Mouse (Mus musculus) heart, embryonic 10.5 days (tissue): ENCODE results near the gene Aldh5a1. TPM values are rescaled to one million over a fixed set of nuclear protein-coding genes. Genes with fewer than 3 reads are reported as not detected.

Experiments
- DNase-seq: peaks from one replicate; pipeline ENCODE4 v3.0.0-alpha.2; 2017; ENCODE audit warnings: low spot score
- H3K27ac ChIP-seq: fragments of 300-500 bp; sonication (generic); 2 replicates; pipeline ENCODE4 v1.5.1; 2016; ENCODE audit warnings: mild to moderate bottlenecking
- H3K27me3 ChIP-seq: fragments of 300-500 bp; sonication (generic); 2 replicates; pipeline ENCODE4 v1.6.1; 2016; ENCODE audit warnings: mild to moderate bottlenecking; ENCODE audit not compliant: poor library complexity, insufficient read depth, severe bottlenecking
- H3K36me3 ChIP-seq: fragments of 300-500 bp; sonication (generic); 2 replicates; pipeline ENCODE4 v1.6.1; 2016; ENCODE audit warnings: mild to moderate bottlenecking, moderate library complexity
- H3K4me1 ChIP-seq: fragments of 300-500 bp; sonication (generic); 2 replicates; pipeline ENCODE4 v1.6.1; 2016; ENCODE audit warnings: mild to moderate bottlenecking
- H3K4me3 ChIP-seq: fragments of 300-500 bp; sonication (generic); 2 replicates; pipeline ENCODE4 v1.5.1; 2016; ENCODE audit warnings: mild to moderate bottlenecking, moderate library complexity
- H3K9me3 ChIP-seq: fragments of 300-500 bp; sonication (generic); 2 replicates; pipeline ENCODE4 v1.6.1; 2016; ENCODE audit warnings: mild to moderate bottlenecking, moderate library complexity
- whole genome bisulfite sequencing: fragments of 180-500 bp; shearing (Covaris S2); methylation state at CpG from one replicate; pipeline ENCODE4 v1.1.7; 2016; 5-methylcytosine and 5-hydroxymethylcytosine counted together
- polyA plus RNA-seq: library from polyadenylated mRNA; unstranded; fragments of >200 nt; fragmentation: Nextera tagmentation; extraction: Ambion mirVana; gene quantifications from 2 replicates; pipeline ENCODE4 v1.2.1, GENCODE M21; 2016

Gene Aldh5a1
- polyA plus RNA-seq, 1 experiment from 2014 or later: 4.5 TPM

- no peaks in the 10 kb centered on the region for H3K36me3 ChIP-seq
- no peak overlapping the region for H3K27ac ChIP-seq
- no peak overlapping the region for H3K4me3 ChIP-seq
- DNase-seq: no peak
- peaks cover 15% of the 10 kb centered on the region for H3K27me3 ChIP-seq
- peaks cover 3% of the 10 kb centered on the region for H3K4me1 ChIP-seq
- 76% methylated on average over 7 of the region's 7 CpGs for WGBS
- H3K9me3 ChIP-seq: no peaks in the 10 kb centered on the region
Measured at GRCm38 (mm10) chr13:24952659-24953058, 15.2 kb upstream of the Aldh5a1 start.

GRCm38 (mm10) chr13:24948870-24949269 is 11.4 kb upstream of the Aldh5a1 start:
- WGBS: 83% methylated on average over 6 of the region's 6 CpGs
- Histone ChIP-seq H3K4me3 (no peak overlapping the region), H3K36me3 (no peaks in the 10 kb centered on the region), H3K27me3 (no peaks in the 10 kb centered on the region), H3K27ac (no peak overlapping the region), H3K9me3 (no peaks in the 10 kb centered on the region), H3K4me1 (peaks cover 3% of the 10 kb centered on the region)
- DNase-seq: no peak

- no peaks in the 10 kb centered on the region for H3K9me3 ChIP-seq
- H3K4me1 ChIP-seq: peaks cover 3% of the 10 kb centered on the region
- no peak for DNase-seq
- H3K27ac ChIP-seq: no peak overlapping the region
- no peak overlapping the region for H3K4me3 ChIP-seq
- H3K27me3 ChIP-seq: no peaks in the 10 kb centered on the region
- WGBS: 69% methylated on average over 5 of the region's 5 CpGs
- no peaks in the 10 kb centered on the region for H3K36me3 ChIP-seq
Measured at GRCm38 (mm10) chr13:24947158-24947557, 9.7 kb upstream of the Aldh5a1 start.

GRCm38 (mm10) chr13:24945567-24945966 is 8.1 kb upstream of the Aldh5a1 start:
- 37% methylated on average over 4 of the region's 4 CpGs for WGBS
- Histone ChIP-seq H3K27ac (no peak overlapping the region), H3K9me3 (no peaks in the 10 kb centered on the region), H3K4me1 (no peaks in the 10 kb centered on the region), H3K36me3 (no peaks in the 10 kb centered on the region), H3K4me3 (no peak overlapping the region), H3K27me3 (peaks cover 6% of the 10 kb centered on the region; the same call in 1 of the 2 replicates)
- DNase-seq: no peak

GRCm38 (mm10) chr13:24943303-24943702 is 5.8 kb upstream of the Aldh5a1 start:
- Histone ChIP-seq H3K27me3 (peaks cover 6% of the 10 kb centered on the region; the same call in 1 of the 2 replicates), H3K9me3 (no peaks in the 10 kb centered on the region), H3K4me3 (no peak overlapping the region), H3K27ac (no peak overlapping the region), H3K4me1 (no peaks in the 10 kb centered on the region), H3K36me3 (no peaks in the 10 kb centered on the region)
- no peak for DNase-seq
- 69% methylated on average over 8 of the region's 8 CpGs for WGBS

GRCm38 (mm10) chr13:24942512-24943282 is 5.2 kb upstream of the Aldh5a1 start, which contains the start of gene Gpld1:
Gpld1 (plus strand) TSS chr13:24943152.
- Histone ChIP-seq H3K36me3 (no peaks in the 10 kb centered on the region), H3K27me3 (peaks cover 6% of the 10 kb centered on the region; the same call in 1 of the 2 replicates), H3K4me3 (no peak within 1 kb of the TSS), H3K4me1 (no peaks in the 10 kb centered on the region), H3K27ac (no peak within 1 kb of the TSS), H3K9me3 (no peaks in the 10 kb centered on the region)
- WGBS: 68% methylated on average over 17 of the region's 17 CpGs
- DNase-seq: no peak

- no peaks in the 10 kb centered on the region for H3K9me3 ChIP-seq
- peaks cover 6% of the 10 kb centered on the region; the same call in 1 of the 2 replicates for H3K27me3 ChIP-seq
- H3K4me3 ChIP-seq: no peak overlapping the region
- no peak overlapping the region for H3K27ac ChIP-seq
- 79% methylated on average over 9 of the region's 9 CpGs for WGBS
- no peaks in the 10 kb centered on the region for H3K36me3 ChIP-seq
- DNase-seq: peak; percentile 57
- H3K4me1 ChIP-seq: no peaks in the 10 kb centered on the region
Measured at GRCm38 (mm10) chr13:24939472-24939871, 2.0 kb upstream of the Aldh5a1 start.

DNA sequence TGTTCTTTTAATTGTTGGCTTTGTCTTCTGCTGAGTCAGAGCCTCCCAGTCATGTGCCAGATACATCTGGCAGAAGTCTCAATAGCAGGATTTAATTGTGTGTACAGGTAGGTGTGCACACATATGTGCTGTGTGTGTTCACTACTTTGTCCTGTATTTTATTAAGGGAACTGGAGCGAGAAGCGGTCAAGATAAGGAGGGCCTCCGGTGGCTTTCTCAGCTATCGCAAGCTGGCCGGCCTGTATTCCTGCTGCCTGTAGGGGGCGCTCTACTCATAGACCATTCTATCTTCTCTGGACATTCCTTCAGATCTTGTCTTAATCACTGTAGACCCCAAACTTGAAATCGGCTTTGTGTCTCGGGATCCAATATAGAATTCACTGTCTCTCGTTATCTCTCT is 1.2 kb upstream of the Aldh5a1 start:
- H3K4me1 ChIP-seq: no peaks in the 10 kb centered on the region
- no peaks in the 10 kb centered on the region for H3K9me3 ChIP-seq
- DNase-seq: peak; percentile 85
- no peak overlapping the region for H3K4me3 ChIP-seq
- 17% methylated on average over 9 of the region's 9 CpGs for WGBS
- H3K27me3 ChIP-seq: peaks cover 6% of the 10 kb centered on the region; the same call in 1 of the 2 replicates
- no peak overlapping the region for H3K27ac ChIP-seq
- H3K36me3 ChIP-seq: no peaks in the 10 kb centered on the region

GRCm38 (mm10) chr13:24937839-24938166 is 342 bp upstream of the Aldh5a1 start:
- H3K9me3 ChIP-seq: no peaks in the 10 kb centered on the region
- H3K36me3 ChIP-seq: no peaks in the 10 kb centered on the region
- peaks cover 6% of the 10 kb centered on the region; the same call in 1 of the 2 replicates for H3K27me3 ChIP-seq
- peak overlapping the region; percentile 95 for H3K27ac ChIP-seq
- H3K4me1 ChIP-seq: no peaks in the 10 kb centered on the region
- no peak for DNase-seq
- 15% methylated on average over 12 of the region's 12 CpGs for WGBS
- peak overlapping the region; percentile 93 for H3K4me3 ChIP-seq

GRCm38 (mm10) chr13:24936772-24937107 is 721 bp downstream of the Aldh5a1 start:
- H3K4me1 ChIP-seq: no peaks in the 10 kb centered on the region
- H3K9me3 ChIP-seq: no peaks in the 10 kb centered on the region
- 47% methylated on average over 5 of the region's 5 CpGs for WGBS
- H3K36me3 ChIP-seq: no peaks in the 10 kb centered on the region
- H3K4me3 ChIP-seq: peak overlapping the region; percentile 93
- peaks cover 2% of the 10 kb centered on the region; the same call in 1 of the 2 replicates for H3K27me3 ChIP-seq
- peak overlapping the region; percentile 95; the same call in 1 of the 2 replicates for H3K27ac ChIP-seq
- DNase-seq: no peak

DNA sequence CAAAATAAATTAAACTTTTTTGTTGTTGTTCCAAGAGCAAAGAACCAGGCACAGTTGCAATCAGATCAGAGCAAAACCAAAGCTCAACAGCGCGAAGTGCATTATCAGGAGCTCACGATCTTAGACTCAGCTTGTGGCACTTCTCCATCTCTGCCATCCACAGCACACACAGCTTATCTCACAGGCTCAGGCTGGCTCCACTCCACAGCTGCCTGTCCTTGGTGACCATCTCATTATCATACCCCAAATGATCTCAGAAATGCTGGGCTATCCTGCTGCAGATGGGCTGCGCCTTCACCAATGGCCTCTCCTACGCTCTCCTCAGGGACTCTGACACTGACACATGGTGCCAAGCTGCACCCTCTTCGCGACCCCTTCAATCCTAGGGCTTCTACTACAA is 4.3 kb downstream of the Aldh5a1 start:
- H3K36me3 ChIP-seq: no peaks in the 10 kb centered on the region
- no peak overlapping the region for H3K4me3 ChIP-seq
- 75% methylated on average over 7 of the region's 7 CpGs for WGBS

GRCm38 (mm10) chr13:24930591-24930990 is 6.9 kb downstream of the Aldh5a1 start:
- DNase-seq: no peak
- H3K4me3 ChIP-seq: no peak overlapping the region
- no peaks in the 10 kb centered on the region for H3K4me1 ChIP-seq
- no peaks in the 10 kb centered on the region for H3K36me3 ChIP-seq
- H3K9me3 ChIP-seq: no peaks in the 10 kb centered on the region
- no peaks in the 10 kb centered on the region for H3K27me3 ChIP-seq
- no peak overlapping the region for H3K27ac ChIP-seq

More for the DNA sequence above, 4.3 kb downstream of the Aldh5a1 start:
- H3K27me3 ChIP-seq: no peaks in the 10 kb centered on the region
- H3K9me3 ChIP-seq: no peaks in the 10 kb centered on the region
- H3K4me1 ChIP-seq: no peaks in the 10 kb centered on the region
- no peak overlapping the region for H3K27ac ChIP-seq
- DNase-seq: no peak

DNA sequence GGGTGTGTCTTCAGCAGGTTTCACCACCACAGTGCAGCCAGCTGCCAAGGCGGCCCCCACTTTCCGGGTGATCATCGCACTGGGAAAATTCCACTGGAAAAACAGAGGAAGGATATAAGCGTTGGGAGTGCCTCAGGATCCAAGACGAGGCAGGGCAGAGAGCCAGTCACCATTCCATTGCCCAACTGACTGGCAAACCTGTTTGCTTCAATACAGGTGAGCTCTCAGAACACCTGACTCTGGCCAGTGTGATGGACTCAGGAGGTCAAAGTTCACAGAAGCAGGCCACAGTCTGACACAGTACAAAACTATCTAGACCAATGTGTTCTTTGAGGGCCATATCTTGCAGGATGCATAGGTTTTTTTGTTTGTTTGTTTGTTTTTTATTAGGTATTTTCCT is 13.5 kb downstream of the Aldh5a1 start:
- Histone ChIP-seq H3K4me3 (no peak overlapping the region), H3K9me3 (no peaks in the 10 kb centered on the region), H3K27ac (no peak overlapping the region), H3K27me3 (no peaks in the 10 kb centered on the region), H3K36me3 (peaks cover 16% of the 10 kb centered on the region; the same call in 1 of the 2 replicates), H3K4me1 (no peaks in the 10 kb centered on the region)
- DNase-seq: no peak
- 87% methylated on average over 5 of the region's 5 CpGs for WGBS

- peak; percentile 52 for DNase-seq
- Histone ChIP-seq H3K4me1 (no peaks in the 10 kb centered on the region), H3K9me3 (no peaks in the 10 kb centered on the region), H3K27ac (no peak overlapping the region), H3K4me3 (no peak overlapping the region), H3K36me3 (peaks cover 29% of the 10 kb centered on the region; the same call in 1 of the 2 replicates), H3K27me3 (no peaks in the 10 kb centered on the region)
- WGBS: 63% methylated on average over 6 of the region's 6 CpGs
Measured at GRCm38 (mm10) chr13:24921281-24921680, 16.2 kb downstream of the Aldh5a1 start.
